Mouse (Mus musculus) frontal cortex, postnatal 14 days (tissue): Measurements from ENCODE around the gene Sos1.
A peak's percentile ranks its signal among the peaks of the same experiment; 100 is the strongest.
"Not testable (repeated sequence)": the region's sequence is repeated elsewhere in the genome, so short reads cannot be mapped to it uniquely, and the experiment has no call there.

Experiments
- DNase-seq, 2 experiments: peaks; one replicate each; pipeline ENCODE4 v3.0.0; 2022; ENCODE audit warnings: low spot score in 2 of 2

Gene Sos1

GRCm38 (mm10) chr17:80496185-80496584, 15.9 kb upstream of the Sos1 start:
- DNase-seq: no peak

GRCm38 (mm10) chr17:80493891-80494290, 13.6 kb upstream of the Sos1 start:
- DNase-seq: no peak

GRCm38 (mm10) chr17:80492811-80493210, 12.6 kb upstream of the Sos1 start:
- DNase-seq: no peak

- no peak for DNase-seq
These were observed 12.0 kb upstream of the Sos1 start for GRCm38 (mm10) chr17:80492274-80492673.

DNA sequence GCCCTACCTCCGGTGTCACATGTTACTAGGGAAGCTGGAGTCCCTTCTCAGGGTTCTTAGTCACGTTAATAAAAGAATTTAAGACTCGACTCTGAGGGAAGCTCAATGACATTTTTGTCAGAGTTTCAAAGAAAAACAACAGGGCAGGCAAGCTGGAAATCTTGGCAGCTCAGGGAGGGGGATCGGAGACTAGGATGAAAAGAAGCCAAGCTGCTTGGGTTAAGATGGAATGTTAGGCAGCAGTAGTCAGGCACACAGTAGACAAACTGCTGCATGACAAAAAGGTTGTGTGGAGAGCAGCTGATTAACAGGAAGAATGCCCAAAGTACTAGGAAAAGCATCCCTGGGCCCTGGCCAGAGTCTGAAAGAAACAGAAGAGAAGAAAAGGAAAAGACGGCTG, 9.9 kb upstream of the Sos1 start:
- no peak for DNase-seq

GRCm38 (mm10) chr17:80488918-80489317, 8.7 kb upstream of the Sos1 start:
- no peak for DNase-seq

DNA sequence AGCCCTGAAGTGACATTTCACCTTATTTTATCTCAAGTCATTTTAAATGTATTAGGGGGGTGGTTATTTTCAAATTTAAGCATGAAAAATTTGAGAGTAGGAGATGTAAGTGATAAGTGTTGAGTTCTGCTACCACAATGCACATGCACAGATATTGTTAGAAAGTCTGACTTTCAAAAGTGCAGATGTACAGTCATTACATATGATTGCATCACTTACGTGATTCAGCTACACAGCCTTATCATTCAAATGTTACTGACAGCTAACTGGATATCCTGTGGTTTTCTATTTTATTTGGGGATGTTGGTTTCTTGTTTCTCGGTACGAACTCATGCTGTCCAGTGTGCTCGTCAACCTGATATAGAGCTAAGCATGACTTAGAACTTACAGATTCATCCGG, 4.9 kb upstream of the Sos1 start:
- no peak for DNase-seq

GRCm38 (mm10) chr17:80480855-80481224, 587 bp upstream of the Sos1 start:
- no peak for DNase-seq

GRCm38 (mm10) chr17:80479295-80480030, 790 bp downstream of the Sos1 start:
- DNase-seq: peak; percentile 44 to 59

DNA sequence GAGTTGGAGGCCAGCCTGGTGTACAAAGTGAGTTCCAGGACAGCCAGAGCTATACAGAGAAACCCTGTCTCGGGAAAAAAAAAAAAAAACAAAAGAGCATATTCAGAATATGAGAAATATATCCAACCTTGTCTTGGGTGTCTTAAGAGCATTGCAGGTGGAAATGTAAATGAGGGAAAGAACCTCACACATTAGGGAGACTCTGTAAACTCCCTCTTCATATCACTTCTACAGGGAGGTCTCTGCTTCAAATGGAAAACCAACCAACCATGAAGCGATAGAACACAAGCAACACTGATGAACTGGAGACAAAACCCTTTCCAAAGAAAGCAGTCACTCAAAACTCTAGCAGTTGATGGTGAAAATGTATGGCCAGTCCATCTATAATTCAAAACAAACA, 2.6 kb downstream of the Sos1 start:
- no peak for DNase-seq

- no peak for DNase-seq
These were observed 3.8 kb downstream of the Sos1 start for GRCm38 (mm10) chr17:80476496-80476895.

- DNase-seq: no peak
These were observed 9.0 kb downstream of the Sos1 start for GRCm38 (mm10) chr17:80471056-80471802.

DNA sequence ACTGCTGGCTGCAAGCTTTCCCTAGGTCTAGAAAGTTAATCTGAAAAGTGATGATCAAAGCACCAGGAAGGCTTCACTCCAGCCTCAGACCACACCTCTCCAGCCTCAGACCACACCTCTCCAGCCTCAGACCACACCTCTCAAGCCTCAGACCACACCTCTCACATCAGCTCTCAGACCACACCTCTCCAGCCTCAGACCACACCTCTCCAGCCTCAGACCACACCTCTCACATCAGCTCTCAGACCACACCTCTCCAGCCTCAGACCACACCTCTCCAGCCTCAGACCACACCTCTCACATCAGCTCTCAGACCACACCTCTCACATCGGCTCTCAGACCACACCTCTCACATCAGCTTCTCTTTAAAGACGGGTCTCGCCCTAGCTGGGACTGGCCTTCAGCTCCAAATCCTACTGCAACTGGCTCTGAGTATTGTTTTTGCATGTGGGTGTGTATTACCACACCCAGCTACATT, 11.8 kb downstream of the Sos1 start:
- not testable (repeated sequence) for DNase-seq

DNA sequence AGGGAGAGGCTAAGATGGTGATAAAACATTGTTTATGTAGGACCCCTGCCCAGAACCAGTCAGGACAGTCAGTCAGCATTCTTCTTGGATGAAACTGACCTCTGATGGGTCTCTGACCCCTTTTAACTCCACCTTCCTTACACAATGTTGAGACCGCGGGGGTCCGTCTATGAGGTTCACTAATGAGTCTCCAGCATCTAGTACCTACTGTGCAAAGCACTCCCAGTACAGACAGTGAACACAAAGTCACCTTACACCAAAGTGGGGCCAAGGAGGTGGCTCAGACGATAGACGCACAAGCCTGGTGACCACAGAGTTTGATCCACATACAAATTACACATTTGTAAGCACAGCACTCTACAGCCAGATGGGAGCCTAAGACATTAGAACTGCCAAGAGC, 20.0 kb downstream of the Sos1 start:
- no peak for DNase-seq

- DNase-seq: no peak
These were observed 24.6 kb downstream of the Sos1 start for GRCm38 (mm10) chr17:80455648-80456047.

GRCm38 (mm10) chr17:80450426-80451030, 29.7 kb downstream of the Sos1 start:
- DNase-seq: no peak

DNA sequence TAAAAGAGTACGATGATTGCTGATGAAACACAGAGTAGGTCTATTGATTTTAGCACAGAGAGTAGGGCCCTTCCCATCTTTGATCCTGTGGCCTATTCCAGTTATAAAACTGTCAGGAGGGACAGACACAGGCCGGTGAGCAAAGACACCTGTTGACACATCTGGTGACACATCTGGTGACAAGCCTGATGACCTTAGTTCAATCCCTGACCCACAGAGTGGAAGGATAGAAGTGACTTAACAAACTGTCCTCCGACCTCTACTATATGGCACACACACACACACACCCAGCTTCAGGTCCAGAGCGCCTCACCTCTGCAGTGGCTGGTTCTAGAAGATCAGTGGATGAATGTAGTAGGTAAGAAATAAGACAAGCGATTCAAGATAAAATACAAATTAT, 33.8 kb downstream of the Sos1 start:
- no peak for DNase-seq

GRCm38 (mm10) chr17:80445433-80445832, 34.8 kb downstream of the Sos1 start:
- DNase-seq: no peak

DNA sequence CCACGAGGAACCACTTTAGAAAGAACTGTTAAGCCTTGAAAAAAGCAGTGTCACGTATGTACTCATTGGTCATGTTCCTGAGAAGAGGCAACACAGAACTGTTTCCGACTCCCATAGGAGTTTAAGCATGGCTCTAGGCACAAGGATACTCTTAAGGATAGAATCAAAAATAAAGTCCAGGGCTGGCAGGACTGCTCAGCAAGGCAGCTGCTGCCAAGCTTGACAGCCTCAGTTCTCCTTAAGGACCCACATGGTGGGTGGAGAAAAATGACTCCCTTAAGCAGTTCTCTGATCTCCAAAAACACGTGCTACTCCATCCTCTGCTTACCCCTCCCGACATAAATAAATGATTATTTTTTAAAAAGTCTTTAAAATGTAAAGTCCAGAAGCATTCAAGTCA, 44.6 kb downstream of the Sos1 start:
- DNase-seq: no peak

DNA sequence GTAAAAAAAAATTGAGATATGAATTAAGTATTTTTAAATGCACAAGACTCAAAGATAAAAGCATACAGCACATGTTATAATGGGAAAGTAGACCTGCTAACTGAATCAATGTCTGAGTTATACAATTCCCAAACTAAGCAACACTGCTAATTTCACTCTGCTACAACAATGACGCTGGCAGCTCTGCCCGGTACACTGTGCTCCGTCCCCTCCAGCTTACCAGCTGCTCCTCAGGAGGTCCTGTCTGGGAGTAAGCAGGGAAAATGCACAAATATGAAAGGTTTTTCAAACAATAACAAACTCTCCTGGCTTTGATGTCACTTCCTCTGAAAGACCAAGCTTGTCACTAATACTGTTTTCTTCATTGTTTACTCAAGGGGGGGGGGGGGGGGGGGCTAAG, 45.8 kb downstream of the Sos1 start:
- DNase-seq: no peak

DNA sequence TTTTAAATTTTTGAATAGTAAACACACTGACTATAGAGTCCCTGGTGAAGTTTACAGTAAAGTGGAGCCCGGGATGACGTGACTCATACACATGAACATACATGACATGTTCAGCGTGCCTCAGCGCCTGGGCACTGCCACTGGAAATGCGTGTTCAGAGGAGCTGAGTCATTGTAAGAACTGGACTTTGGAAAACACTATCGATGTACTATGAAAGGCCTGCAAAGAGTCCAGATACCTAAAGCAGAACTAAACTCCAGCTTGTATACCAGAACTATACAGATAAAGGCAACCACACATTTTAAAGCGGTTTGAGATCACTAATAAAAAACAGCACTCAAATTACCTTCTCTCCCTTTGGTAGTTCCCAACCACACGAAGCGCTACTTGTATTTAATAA, 48.3 kb downstream of the Sos1 start:
- DNase-seq: no peak

DNA sequence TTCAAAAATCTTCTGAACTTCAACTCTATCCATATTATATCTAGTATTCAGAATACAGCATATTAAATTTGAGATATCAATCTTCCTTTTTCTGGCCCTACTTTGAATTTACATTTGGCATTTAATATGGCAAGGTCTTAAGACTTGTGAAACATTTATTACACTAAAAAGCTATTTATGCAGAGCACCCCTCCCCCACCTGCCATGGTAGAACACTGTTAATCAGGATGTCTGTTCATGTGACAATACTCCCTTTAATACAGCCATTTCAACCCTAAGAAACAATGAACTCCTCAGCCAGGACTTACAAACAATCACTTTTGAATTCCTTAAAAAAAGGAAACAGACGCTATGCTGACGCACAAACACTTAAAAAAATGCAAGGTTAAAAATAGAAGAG, 52.3 kb downstream of the Sos1 start:
- no peak for DNase-seq

GRCm38 (mm10) chr17:80426901-80427300, 53.4 kb downstream of the Sos1 start:
- DNase-seq: peak in 1 of 2 experiments; percentile 18
